Mouse (Mus musculus): ENCODE data around the gene Tac4. TPM values are rescaled to one million over a fixed set of nuclear protein-coding genes. Genes with fewer than 3 reads are reported as not detected.

Tac4 gene
- total and polyA plus RNA-seq, 3 experiments, result 0.07 to 0.39 TPM; not detected in 1

DNA sequence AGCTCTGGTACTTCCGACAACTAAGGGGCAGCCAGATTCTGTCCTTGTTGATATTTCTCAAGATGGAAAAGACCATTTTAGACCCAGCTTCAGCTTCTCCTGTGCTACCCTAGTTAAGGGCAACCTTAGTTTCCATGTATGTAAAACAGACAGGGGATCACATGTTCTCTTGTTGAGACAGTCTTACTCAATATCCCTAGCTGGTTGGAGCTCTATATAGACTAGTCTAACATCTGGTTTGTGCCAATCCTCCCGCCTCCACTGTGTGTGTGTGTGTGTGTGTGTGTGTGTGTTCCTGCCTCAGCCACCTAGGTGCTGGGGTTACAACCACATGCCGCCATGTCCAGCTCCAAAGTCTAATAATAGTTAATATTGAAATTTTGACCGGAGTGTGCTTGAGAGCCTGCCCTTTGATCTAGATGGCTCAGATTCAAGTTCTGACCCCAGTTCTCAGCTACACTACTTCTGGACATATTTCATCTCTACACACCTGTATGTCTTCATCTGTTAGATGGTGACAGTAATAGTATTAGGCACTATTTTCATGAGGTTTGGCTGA, 3.2 kb downstream of the Tac4 start:
- no peak for DNase-seq (ENCODE audit: low read depth, low spot score)
- Histone ChIP-seq H3K9me3 (replicated peaks; ENCODE audit: insufficient read depth, low read length) (no peaks in the 10 kb centered on the region), H3K27ac (ENCODE audit: control insufficient read depth, low read depth, low read length) (no peak overlapping the region), H3K4me3 (ENCODE audit: control insufficient read depth in 1 of 2, insufficient read depth in 1 of 2, low read depth in 2 of 2, low read length in 2 of 2) (no peak overlapping the region), H3K36me3 (ENCODE audit: control insufficient read depth in 1 of 2, insufficient read depth in 2 of 2, low read length in 2 of 2) (peaks cover 0 to 8% of the 10 kb centered on the region in 2 experiments; a peak in 2 of 4 replicates), H3K9ac (ENCODE audit: control insufficient read depth, low read depth, low read length, poor library complexity, severe bottlenecking) (no peak overlapping the region), H3K4me1 (ENCODE audit: control insufficient read depth in 1 of 2, insufficient read depth in 2 of 2, low read length in 2 of 2) (peaks cover 5 to 22% of the 10 kb centered on the region in 2 experiments), H3K27me3 (ENCODE audit: control insufficient read depth in 1 of 2, insufficient read depth in 2 of 2, low read length in 2 of 2) (no peaks in the 10 kb centered on the region), H3K79me2 (ENCODE audit: control insufficient read depth, insufficient read depth, low read length, poor library complexity) (no peaks in the 10 kb centered on the region)
- TF ChIP-seq USF1 (IDR thresholded peaks at IDR 0.05; ENCODE audit: low read depth, low read length), result no peak
- no peak for TF ChIP-seq SIN3A (IDR thresholded peaks at IDR 0.05; ENCODE audit: low read length)
- TF ChIP-seq POLR2A (IDR thresholded peaks at IDR 0.05; ENCODE audit: control insufficient read depth in 1 of 2, insufficient read depth in 1 of 2, low read depth in 1 of 2, low read length in 2 of 2, poor library complexity in 1 of 2), result no peak
- TF ChIP-seq SMC3 (IDR thresholded peaks at IDR 0.05; ENCODE audit: low read depth, low read length), result no peak
- no peak for TF ChIP-seq MAFK (IDR thresholded peaks at IDR 0.05; ENCODE audit: borderline replicate concordance, low read depth, low read length)

GRCm38 (mm10) chr11:95266540-95267245, 5.4 kb downstream of the Tac4 start:
- Histone ChIP-seq H3K4me1 (ENCODE audit: control insufficient read depth in 1 of 2, insufficient read depth in 2 of 2, low read length in 2 of 2) (peaks cover 0 to 1% of the 10 kb centered on the region in 2 experiments; a peak in 2 of 4 replicates), H3K27me3 (ENCODE audit: control insufficient read depth in 1 of 2, insufficient read depth in 2 of 2, low read length in 2 of 2) (no peaks in the 10 kb centered on the region), H3K27ac (ENCODE audit: control insufficient read depth, low read depth, low read length) (no peak overlapping the region), H3K9me3 (replicated peaks; ENCODE audit: insufficient read depth, low read length) (no peaks in the 10 kb centered on the region), H3K4me3 (ENCODE audit: control insufficient read depth in 1 of 2, insufficient read depth in 1 of 2, low read depth in 2 of 2, low read length in 2 of 2) (no peak overlapping the region), H3K36me3 (ENCODE audit: control insufficient read depth in 1 of 2, insufficient read depth in 2 of 2, low read length in 2 of 2) (no peaks in the 10 kb centered on the region), H3K9ac (ENCODE audit: control insufficient read depth, low read depth, low read length, poor library complexity, severe bottlenecking) (no peak overlapping the region), H3K79me2 (ENCODE audit: control insufficient read depth, insufficient read depth, low read length, poor library complexity) (no peaks in the 10 kb centered on the region)
- TF ChIP-seq ETS1 (IDR thresholded peaks at IDR 0.05; ENCODE audit: low read depth, low read length) (no peak), MXI1 (IDR thresholded peaks at IDR 0.05; ENCODE audit: low read depth, low read length) (no peak), CHD1 (IDR thresholded peaks at IDR 0.05; ENCODE audit: low read depth, low read length) (no peak), MYC (IDR thresholded peaks at IDR 0.05; ENCODE audit: low read depth, low read length) (no peak), USF1 (IDR thresholded peaks at IDR 0.05; ENCODE audit: low read depth, low read length) (no peak), BHLHE40 (IDR thresholded peaks at IDR 0.05; ENCODE audit: borderline replicate concordance, low read depth, low read length) (no peak), MYB (IDR thresholded peaks at IDR 0.05; ENCODE audit: low read depth, low read length) (no peak), CTCF (IDR thresholded peaks at IDR 0.05 in 2 of 3, conservative IDR thresholded peaks at IDR 0.05 in 1 of 3; ENCODE audit: control insufficient read depth in 1 of 3, insufficient read depth in 1 of 3, low read depth in 2 of 3, low read length in 3 of 3, poor library complexity in 1 of 3, severe bottlenecking in 1 of 3) (no peak), ELF1 (IDR thresholded peaks at IDR 0.05; ENCODE audit: low read depth, low read length) (no peak), ZKSCAN1 (IDR thresholded peaks at IDR 0.05; ENCODE audit: low read depth, low read length) (no peak), MAX (IDR thresholded peaks at IDR 0.05; ENCODE audit: low read length) (no peak), MEF2A (IDR thresholded peaks at IDR 0.05; ENCODE audit: extremely low read depth, insufficient replicate concordance, low read depth, low read length, poor library complexity, severe bottlenecking) (no peak), ZMIZ1 (IDR thresholded peaks at IDR 0.05; ENCODE audit: low read depth, low read length) (no peak), RCOR1 (IDR thresholded peaks at IDR 0.05; ENCODE audit: low read depth, low read length) (no peak)
- no peak for DNase-seq (ENCODE audit: low read depth, low spot score)

Data from MEL (cell line).